Mouse (Mus musculus): ENCODE results near the gene Fam53a.
A peak's percentile ranks its signal among the peaks of the same experiment; 100 is the strongest.

Gene Fam53a

DNA sequence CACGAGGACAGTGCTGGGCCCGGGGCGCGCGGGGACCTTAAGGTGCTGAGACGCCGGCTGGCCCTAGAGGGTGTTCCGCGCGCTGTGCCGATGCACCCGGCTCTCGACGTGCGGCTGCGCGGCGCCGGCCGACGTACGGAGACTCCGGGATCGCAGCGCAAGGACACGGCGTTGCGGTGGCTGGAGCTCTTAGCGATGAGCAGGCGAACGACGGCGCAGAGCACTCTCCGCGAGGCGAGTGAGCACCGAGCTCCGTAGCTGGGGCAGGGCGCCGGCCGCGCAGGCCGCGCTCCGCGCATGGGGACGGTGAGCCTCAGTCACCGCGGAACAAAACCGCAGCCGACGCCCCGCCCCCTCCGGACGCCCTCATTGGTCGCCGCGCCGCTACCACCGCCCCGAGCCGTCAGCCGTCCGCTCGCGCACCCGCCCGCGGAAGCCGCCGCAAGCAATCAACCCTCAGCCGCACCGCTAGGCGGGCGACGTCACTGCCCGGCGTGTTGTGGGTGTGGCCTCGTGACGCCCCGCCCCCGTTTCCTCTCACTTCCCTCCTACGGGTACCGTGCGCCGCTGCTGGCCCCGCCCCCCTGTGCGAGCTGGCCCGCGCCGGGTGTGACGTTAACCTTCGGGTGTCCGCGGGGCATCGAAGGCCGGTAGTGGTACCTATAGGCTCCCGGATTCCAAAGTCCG lies at the start of gene Fam53a, which contains the start of gene Gm9903:
Gene Fam53a, minus strand, starts transcription at position 335 of the 687 bp plus-strand sequence.
Gene Gm9903, plus strand, starts transcription at position 625 of the 687 bp plus-strand sequence.
- DNase-seq (ENCODE audit: low spot score), result peak; percentile 98

DNA sequence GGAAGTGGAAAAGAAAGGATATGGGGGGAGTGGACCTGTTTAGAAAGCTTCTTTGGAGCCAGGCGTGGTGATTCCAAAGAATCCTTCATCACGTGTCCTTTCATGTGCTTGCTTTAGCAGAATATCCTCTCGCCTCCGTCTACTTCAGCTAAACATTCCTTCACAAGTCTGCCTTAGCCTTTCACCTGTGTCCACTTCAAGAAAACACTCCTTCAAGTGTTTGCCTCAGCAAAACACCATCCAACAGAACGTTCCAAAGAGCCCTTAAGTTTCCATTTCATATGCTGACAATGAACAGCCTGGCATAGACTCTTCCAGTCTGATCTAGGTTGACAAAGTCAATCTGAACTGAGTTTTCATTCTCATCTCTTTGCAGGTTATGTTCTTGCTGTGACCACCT lies 48.8 kb upstream of the Fam53a start:
- no peak for DNase-seq (ENCODE audit: low spot score)

DNA sequence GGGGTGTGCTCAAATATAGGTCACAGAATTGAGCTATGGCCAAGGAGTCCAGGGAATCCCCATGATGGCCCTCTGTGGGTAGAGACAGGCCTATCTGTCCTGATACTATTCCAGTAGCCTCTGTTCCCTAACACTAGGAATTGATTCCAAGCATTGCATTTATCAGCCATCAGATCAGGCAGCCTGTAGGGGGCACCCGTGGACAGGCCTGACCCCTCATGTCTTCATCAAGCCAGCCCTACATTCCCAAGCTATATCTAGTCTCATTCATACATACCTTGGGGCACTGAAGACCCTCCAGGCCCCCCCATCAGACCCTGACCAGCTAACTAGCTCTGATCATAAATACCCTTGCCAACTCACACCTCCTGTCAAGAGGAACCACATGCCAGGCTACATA lies 46.5 kb upstream of the Fam53a start:
- peak; percentile 50 for DNase-seq (ENCODE audit: low spot score)

DNA sequence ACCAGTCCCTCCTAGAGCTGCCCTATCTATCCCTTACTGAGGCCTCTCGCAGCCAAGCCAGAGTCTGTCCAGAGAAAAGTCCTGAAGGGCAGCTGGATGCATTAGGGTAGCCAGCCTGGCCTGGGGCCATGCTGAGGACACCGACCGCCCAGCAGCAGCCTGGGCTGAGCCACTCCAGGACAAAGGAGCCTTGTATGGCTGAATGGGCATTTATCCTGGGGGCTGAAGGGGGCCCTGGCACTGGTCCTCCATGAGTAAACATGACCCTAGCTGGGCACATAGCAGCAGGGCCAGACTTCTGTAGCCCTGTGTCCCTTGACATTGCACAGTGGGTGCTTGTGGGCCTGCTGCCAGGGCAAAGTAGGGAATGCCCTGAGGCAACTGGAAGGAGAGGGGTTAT lies 45.0 kb upstream of the Fam53a start:
- DNase-seq (ENCODE audit: low spot score), result peak; percentile 40

DNA sequence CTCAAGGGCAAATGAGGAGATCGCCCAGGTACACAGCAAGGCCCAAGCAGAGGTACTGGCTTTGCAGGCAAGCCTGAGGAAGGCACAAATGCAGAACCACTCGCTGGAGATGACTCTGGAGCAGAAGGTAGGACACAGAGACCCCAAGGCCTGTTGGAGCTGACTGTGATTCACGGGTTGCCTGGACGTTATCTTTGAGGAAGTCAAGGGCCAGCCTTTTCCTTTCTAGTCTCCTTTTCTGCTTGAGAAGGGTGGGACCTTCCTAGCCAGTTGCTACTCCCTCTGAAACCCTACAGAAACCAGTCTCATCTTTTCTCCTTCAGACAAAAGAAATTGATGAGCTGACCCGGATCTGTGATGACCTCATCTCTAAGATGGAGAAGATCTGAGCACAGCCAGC lies 42.2 kb upstream of the Fam53a start:
- no peak for DNase-seq (ENCODE audit: low spot score)

DNA sequence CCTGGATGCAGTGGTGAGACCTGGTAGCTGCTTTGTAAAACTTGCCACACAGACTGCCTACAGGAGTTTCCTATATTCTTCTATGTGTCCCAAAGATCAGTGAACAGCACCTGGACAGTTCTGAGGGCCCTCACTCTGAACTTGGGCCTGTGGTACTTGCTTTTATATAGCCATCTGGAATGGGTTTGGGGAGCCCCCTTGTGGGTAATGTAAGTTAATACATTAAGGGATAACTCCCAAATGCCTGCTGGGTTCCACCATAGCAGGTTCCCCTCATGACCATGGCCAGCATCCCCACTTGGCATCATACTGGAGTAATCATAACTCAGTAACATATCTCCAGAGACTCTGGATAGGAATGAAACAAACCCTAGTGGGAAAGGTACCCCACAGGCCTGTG lies 38.8 kb upstream of the Fam53a start:
- DNase-seq (ENCODE audit: low spot score), result peak; percentile 58

DNA sequence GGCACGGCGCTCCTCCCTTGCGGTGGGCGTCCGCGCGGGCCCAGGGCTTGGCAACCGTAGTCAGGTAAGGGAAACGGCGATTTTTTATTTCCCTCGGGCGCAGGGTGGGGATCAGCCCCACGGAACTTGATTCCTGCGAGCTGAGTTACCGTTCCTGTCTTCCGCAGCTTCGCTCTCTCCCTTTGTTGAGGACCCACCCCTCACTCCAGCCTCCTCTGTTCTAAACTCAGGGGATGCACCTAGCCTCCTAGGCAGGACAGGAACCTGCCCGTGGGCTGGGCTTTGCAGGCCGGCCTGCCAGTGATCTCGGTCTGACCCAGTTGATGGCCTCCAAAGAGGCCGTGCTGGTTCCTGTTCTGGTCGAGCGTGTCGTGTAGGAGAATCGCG lies 29.2 kb upstream of the Fam53a start:
- no peak for DNase-seq (ENCODE audit: low spot score)

DNA sequence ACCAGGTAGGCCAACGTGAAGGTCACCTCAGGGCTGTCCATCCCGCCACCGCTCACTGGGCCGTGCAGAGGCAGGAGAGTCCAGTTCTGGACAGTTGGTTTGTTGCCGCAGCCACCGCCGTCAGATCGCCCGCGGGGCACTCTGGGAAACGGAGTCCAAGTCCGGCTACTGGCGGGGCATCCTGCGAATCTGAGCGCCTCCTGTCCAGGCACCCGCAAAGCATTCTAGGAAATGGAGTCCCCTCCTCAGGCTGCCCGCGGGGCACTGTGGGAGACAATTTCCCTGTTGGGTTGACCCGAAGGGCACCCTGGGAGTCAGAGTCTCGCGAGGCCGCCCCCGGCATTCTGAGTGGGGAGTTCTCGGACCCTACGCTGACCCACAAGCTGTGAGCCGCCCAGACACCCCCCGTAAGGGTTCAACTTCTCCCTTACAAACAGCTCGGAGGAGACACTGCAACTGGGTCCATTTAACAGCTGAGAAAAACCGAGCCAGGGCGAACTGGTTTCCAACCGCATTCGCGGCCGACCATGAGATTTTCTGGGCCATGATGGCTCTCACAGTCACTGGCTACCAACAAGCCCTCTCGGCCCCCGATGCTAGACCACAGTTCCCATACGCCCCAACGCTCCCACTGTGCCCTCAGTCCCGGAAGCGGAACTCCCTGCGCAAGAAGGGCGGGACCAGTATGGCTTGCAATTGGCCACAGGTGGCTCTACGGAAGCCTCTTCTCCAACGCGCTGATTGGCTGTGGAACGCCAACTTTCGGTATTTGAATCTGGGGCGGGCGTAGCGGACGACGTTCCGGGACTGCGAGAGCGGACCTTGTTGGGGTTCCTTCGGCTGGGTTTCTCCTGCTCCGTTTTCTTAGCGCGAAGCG lies 28.6 kb upstream of the Fam53a start, which contains the start of the genes Tacc3 and Tmem129:
Gene Tacc3, plus strand, starts transcription at position 342 of the 877 bp plus-strand sequence.
Gene Tmem129, minus strand, starts transcription at position 630 of the 877 bp plus-strand sequence.
- peak; percentile 100 for DNase-seq (ENCODE audit: low spot score)

DNA sequence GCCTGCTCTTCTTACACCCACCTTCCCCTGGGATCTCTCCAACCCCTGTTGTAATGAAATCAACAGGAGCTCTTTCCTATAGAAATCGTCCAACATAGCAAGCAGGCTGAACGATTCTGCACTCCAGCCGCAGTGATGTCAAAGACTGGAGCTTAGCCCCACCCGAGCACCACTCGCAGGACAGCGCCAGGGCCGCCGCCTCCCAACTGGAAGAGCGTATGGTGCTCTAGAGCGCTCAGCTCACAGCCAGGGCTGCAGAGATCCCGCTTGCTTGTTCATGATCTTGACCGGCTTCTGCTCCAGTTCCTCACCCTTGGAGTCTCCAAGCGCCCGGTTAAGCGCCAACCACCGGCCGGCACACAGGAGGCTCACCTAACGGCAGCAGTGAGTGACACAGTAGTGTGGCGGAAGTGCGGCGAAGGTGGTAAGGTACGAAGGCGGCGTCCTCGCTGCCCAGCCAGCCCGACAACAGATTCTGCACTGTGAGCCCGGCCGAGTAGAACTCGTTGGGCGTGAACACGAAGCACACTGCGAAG lies 27.9 kb upstream of the Fam53a start:
- DNase-seq (ENCODE audit: low spot score), result no peak

DNA sequence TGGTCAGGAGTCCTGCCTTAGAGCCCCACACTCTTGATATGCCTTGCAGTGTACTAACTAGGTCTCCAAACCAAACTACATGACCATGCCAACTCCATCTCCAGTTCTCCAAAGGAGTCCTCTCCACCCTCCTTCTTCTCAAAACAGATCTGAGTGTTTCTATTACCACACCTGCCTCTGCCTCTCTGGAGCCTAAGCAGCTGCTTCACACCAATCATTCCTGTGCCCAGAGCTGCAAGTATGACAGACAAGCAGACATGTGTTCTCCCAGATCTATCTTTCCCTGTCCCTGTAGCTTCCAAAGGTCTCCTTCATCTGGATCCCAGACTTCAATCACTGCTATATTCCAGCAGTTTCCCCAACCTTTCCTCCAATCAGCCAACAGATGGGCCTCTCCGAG lies 27.3 kb upstream of the Fam53a start:
- DNase-seq (ENCODE audit: low spot score), result no peak

DNA sequence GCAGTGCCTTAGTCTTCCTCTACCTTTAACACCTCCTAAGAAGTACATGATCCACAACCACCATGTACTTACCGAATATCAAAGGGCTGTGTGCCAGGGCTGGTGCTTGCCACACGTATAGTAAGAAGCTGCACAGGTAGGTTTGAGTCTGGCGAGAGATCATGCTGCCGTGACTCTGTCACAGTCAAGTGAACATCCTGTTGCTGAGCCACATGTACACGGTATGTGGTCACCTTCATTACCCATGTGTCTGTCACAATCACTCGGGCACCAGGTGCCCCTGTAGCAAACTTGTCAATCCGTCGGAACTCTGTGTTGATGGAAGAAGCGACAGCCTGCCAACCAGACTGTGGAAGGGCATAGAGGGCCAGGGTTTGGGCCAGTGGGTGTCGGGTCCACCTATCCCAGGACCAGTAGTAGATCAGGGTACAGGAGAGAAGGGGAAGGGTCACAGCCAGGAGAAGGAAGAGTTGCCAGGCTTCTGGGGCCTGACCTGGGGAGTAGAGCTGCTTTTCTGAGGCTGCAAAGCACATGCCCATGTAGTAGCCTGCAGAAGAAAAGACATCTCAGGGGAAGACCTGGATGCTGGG lies 25.9 kb upstream of the Fam53a start:
- DNase-seq (ENCODE audit: low spot score), result no peak

DNA sequence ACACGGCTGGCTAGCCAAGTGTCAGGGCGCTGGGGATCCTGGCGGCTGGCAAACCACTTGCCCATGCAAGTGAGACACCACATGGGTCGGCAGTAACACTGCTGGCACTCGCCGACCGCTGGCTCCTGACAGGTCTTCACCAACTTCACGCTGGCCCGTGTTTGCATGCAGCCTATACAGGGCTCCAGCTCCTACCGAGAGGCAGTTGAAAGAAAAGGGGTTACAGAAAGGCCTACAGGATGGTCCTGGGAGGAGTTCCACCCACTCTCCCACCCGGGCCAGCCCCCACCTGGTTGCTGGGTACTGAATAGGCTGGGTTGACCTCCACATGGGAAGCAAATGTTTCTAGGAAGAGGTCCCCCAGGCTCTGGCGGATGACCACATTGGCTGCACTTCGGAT lies 25.0 kb upstream of the Fam53a start:
- no peak for DNase-seq (ENCODE audit: low spot score)

DNA sequence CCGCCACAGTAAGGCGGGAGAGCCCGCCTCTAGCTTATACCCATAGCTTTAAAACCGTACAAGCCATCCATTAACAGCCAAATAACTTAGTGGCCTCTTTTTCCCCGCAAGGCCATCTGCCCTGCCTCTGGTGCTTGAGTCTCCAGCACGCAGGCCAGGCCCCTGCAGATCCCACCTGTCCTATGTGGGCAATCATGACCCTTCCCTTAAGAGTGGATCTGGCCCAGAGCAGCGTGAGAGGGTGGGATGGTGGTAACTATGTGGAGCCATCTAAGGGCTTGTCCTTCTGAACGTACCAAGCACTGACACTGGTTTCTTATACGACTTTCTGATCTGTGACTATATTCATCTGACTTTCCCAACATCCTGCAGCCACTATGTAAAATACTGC lies 23.3 kb upstream of the Fam53a start:
- DNase-seq (ENCODE audit: low spot score), result no peak

DNA sequence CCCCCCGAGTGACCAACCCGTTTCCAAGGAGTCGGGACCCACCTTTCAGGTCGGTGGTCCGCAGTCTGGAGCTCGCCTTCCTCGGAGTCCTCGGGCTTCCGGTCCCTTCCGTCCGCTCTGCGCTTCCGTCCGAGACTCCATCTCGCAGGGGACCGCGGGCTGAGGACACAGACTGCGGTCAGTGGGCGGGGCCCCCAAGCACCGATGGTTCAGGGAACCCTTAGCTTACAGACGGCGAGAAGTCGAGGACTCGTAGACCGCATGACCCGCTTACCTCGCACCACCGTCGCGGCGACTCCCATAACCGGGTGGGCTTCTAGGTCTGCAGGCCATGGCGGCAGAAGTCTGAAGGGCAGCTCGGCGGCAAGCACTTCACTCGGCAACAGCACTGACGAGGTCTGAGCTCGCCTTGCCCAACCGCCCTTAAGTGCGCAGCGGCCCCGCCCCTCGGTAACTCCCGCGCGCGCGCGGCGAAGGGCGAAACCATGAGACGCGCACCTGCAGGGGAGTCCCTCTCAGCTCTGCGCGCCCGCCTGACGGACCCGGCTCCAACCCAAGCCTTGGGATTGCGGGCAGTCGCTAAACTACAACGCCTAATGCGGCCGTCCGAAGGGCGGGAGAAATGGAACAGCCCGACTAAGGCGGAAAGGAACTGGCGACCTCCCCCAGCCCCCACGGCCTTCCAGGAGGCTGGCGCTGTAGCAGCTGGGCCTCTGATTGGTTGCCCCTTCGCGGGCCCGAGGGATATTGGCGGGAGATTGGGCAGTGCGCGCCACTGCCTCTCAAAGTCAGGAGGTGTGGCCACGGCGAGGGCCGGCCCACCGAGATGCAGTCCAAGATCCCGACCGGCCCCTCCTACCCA lies 22.7 kb upstream of the Fam53a start, which contains the start of gene Slbp:
Gene Slbp, minus strand, starts transcription at position 654 of the 862 bp plus-strand sequence.
- DNase-seq (ENCODE audit: low spot score), result peak; percentile 98

DNA sequence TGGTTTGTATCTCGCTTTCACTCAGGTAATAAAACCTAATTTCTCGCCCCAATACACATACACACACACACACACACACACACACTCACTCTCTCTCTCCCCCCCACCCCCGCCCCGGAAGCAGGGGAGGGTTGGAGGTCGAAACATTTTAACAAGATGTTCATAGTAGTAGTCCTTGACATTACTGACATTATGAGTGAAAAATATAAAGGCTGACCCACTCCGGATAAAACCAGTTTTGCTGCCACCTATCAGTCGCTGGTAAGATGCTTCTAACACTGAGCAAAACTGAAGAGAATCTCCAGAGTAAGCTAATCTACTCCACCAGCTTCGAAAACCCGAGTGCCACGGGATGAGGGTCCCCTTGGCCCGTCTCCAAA lies 22.1 kb upstream of the Fam53a start:
- no peak for DNase-seq (ENCODE audit: low spot score)

DNA sequence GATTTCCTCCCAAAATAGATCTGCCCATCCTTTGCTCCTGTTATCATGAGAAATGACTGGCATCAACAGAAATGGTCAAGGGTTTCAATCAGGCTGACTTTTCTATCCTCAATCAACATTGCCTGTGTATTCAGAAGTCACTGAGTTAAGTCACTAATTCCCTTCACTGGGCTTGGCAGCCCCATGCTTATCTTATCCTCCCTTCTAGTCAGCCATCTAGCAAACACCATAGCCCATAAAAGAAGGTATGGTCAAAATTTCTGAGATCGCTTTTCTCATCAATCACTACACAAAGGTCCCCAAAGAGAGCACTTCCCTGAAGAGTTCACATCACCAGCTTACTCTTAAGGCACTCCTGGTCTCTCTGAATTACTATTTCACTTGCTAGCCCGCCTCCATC lies 21.6 kb upstream of the Fam53a start:
- no peak for DNase-seq (ENCODE audit: low spot score)

DNA sequence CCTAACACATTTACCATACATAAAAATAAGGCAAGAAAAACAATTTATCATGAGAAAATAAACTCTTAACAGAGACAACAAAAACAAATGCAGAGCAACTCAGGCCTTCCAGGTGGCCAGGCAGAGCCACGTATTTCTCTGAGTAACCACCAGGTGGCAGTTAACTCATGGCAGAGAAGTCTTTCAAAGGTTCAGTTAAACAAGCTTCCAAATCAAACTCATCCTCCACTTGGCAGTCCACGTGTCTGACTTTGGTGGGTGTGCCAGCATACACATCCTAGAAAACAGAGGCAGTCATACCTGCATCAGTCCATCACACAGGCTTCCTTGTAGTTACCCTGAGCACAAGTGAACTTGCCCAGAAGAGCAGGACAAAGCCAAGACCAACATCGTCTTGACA lies 11.2 kb upstream of the Fam53a start:
- peak; percentile 68 for DNase-seq (ENCODE audit: low spot score)

DNA sequence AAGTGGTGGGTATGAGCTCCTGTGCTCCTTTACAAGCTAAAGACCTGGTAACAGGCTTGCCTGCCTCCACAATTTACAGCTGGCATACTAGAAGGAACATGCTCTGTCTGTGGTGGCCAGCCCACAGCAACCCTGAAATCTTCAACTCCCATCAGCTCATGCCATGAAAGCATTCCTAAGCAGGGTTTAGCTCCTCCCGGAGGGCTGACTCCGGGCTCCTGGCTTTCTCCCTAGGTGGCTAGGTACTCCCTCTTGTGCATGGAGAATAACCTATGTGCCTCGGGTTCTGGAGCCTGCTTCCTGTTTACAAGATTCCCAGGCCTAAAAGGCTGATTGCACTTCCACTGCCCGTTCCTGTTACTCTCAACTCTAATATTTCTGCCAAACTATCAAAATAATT lies 9.4 kb upstream of the Fam53a start:
- DNase-seq (ENCODE audit: low spot score), result no peak

DNA sequence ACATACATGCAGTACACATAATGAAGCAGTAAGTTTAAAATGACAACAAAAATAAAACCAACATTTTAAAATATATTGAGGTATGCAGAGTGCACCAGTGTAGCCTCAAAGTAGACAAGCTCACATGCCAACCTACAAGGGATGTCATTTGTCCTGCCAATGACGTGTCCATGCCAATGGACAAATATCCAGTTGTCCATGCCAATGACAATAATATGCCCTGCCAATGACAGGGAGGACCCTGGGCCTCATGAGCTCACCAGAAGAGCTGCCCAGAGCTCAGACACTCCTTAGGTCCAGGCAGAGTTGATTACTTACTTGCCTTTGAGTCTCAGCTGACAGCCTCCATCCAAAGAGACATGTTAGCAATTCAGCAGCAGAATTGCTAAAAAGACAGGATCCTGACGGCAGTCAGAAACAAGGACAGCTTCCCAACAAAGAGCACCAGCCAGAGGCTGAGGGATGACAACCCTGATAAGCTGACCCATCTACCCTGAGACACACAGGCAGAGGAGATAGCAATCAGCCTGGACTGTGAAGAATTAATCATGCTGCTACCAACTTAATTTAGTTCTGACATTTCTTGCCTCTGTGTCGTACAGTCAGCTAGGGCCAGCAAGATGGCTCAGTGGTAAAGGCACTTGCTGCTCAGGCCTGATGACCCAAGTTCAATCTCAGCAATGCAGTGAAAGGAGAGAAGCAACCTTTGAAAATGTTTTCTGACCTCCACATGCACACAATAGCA lies 8.3 kb upstream of the Fam53a start:
- peak; percentile 84 for DNase-seq (ENCODE audit: low spot score)

DNA sequence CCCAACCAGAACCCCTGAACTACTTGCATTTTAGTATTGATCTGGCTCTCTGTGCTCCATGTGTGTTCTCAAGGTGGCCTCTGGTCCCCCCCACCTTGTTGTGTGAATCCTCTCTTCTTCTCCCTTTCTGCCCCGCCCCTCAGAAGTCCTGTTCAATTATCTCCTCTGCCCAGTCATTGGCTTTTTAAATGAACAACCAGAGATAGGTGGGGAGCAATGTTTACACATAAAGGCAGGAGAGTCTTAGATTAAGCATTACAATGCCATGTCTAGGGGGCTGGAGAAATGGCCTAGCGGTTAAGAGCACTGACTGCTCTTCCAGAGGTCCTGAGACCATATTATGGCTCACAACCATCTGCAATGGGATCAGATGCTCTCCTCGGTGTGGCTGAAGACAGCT lies 5.9 kb upstream of the Fam53a start:
- DNase-seq (ENCODE audit: low spot score), result no peak

DNA sequence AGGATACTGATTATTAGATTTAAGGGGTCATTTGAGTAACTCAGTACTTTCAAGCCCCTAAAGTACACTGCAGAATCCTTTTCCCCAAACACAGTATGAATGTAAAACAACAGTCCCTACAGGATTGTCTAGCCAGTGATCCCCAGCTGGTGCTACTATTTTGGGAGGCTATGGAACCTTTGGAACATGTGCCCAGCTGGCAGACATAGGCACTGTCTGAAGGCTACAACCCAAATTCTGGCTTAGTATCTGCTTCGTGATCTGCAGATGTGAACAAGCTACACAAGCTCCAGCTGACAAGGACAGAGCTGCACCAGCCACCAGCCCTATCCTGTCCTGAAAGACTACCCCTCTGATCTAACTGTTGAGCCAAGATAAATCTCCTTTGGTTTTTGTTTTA lies 3.1 kb upstream of the Fam53a start:
- peak; percentile 60 for DNase-seq (ENCODE audit: low spot score)

Measured in adipocyte (in vitro differentiated cells).